Mouse (Mus musculus) erythroid progenitor cell, adult 5-6 weeks (primary cell): Measurements from ENCODE around the gene Cdk18. TPM values are rescaled to one million over a fixed set of nuclear protein-coding genes. Genes with fewer than 3 reads are reported as not detected.

ENCODE experiments used
- ATAC-seq: replicated peaks from 2 replicates; pipeline ENCODE4 v1.8.0; 2016; ENCODE audit warnings: moderate number of reproducible peaks, mild to moderate bottlenecking, moderate TSS enrichment, inconsistent platforms; ENCODE audit not compliant: poor library complexity, low FRiP score, severe bottlenecking
- total RNA-seq, 2 experiments: library from RNA; stranded (forward) in 1 of 2; stranded (reverse) in 1 of 2; fragments of 150-400 nt in 1 of 2; fragments of 186-747, 209-891 nt in 1 of 2; gene quantifications; 2 replicates each; pipeline versions ENCODE4 v1.2.3 to v1.2.4; 2015 to 2017; ENCODE audit warnings: low replicate concordance in 2 of 2

The Cdk18 gene
- total RNA-seq, 2 experiments from 2014 or later = not detected

DNA sequence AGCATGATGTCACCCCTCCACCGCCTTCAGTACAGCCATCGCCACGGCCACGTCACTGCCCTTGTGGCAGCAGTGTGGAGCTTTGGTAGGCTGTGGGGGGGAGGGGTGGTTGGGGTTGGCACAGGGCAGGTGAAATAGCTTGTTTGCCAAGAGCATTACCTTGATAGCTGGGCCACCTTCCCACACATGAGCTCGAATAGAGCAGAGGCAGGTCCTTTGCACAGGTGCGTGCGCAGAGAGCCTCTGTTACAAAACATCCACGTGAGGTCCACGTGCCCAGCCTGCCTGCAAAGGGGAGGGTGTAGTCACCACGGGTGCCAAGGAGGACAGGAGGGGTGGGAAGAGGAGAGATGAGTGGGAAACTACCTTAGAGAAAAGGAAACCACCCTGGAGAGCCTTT lies 63.9 kb downstream of the Cdk18 start:
- ATAC-seq = peak; percentile 59; the same call in 1 of the 2 replicates

DNA sequence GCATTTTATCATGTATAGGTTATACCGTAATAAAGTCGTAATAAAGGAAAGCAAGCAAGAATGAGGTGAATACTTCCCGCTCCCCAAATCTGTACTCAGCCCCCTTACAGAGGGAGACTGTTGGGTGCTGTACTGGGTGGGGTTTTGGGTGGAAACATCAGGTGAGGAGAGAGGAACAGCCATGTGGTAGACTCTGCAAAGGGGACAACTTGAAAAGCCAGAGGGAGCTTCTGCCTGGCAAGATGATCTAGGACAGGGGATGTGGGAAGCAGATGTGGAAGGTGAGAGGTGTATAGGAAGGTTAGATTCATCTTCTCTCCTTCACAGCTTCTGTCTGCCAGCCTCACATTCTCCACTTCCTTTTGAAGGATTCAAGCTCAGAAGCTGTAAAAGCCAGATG lies 68.8 kb downstream of the Cdk18 start:
- ATAC-seq = no peak

DNA sequence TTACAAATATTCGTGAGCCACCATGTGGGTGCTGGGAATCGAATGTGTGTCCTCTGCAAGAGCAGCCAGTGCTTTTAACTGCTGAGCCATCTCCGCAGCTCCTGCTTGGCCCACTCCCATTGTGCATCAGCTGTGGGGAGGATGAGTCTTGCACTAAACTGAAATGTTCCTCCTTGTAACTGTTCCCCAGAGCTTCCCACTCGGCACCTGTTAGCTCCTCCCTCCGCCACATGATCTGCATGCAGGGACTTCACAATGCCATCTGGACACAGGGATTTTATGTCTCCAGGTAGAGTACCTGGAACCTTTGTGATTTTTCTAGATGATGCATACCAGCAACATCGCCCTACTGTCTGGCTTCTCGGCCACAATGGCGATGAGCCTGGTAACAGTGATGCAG lies 70.0 kb downstream of the Cdk18 start:
- ATAC-seq = no peak

DNA sequence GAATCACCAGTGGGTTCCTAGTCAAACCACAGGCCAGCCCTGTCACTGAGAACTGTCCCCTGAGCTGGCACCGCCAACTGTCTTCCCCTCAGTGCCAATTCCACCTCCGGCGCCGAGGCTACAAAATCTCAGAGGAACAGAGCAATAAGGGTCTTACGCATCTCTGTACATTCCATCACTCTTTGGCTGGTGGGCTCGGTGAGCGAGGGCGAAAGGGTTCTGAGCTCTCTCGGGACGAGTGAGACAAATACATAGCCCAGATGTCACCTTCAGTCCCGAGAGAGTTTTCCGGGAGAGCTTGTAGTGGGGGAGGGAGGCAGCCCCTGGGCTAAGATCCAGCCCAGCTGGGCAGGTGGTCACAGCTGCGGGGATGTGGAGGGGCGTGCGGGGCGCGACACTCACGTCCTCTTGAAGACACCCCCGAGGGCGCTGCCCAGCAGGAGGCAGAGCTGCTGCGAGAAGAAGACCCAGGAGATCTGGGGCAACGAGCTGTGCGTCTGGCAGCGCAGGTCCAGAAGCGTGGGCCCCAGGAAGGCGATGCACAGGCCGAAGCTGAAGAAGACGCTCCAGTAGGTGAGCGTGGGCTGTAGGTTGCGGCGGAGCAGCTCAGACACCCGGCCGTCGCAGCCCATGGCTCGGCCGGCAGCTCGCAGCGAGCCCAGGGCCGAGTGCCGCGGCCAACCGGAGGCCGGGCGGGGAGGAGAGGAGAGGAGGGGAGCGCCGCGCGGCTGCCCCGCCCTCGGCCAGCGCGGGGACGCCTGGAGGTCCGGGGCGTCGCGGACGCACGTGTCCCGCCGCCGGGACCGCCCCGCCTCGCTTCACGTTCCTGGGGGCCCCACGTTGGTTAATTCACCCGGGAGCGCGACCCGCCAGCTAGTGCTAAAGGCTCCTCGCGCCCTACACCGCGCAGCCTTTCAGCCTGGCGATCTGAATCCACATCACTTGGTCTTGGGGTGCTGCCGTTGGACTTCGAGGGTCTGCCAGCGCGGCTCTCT lies 71.9 kb downstream of the Cdk18 start, which contains the start of gene Mfsd4a:
Mfsd4a (minus strand) TSS at position 802 of the 995 bp plus-strand sequence.
- no peak for ATAC-seq

DNA sequence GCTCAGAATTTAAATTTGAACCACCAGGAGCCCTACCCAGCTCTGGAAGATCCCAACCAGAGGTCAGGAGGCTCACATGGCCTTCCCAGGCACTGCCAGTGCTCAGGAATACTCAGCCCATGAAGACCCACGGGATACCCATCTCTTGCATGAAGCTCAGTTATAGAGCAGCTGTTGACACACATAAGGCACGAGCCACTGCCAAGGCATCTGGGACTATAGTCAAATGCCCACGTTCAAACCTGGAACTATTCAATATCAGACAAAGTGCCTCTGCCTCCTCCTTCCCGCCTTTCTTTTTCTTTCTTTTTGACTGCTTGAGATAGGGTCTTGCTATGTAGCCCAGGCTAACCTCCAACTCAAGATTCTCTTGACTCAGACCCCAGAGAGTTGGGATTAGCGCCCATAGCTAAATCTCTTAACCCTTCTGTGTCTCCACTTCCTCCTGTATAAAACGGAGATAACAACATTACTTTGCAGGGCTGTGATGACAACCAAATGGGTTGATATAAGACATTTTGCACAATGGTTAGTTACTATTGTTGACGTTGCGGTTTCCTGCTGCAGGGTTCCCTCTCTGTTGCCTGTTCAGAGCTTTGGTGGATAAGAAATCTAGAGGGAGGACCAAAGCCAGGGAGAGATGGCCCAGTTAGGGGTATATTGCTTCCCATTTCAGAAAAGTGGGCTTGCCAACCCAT lies 73.9 kb downstream of the Cdk18 start:
- no peak for ATAC-seq

DNA sequence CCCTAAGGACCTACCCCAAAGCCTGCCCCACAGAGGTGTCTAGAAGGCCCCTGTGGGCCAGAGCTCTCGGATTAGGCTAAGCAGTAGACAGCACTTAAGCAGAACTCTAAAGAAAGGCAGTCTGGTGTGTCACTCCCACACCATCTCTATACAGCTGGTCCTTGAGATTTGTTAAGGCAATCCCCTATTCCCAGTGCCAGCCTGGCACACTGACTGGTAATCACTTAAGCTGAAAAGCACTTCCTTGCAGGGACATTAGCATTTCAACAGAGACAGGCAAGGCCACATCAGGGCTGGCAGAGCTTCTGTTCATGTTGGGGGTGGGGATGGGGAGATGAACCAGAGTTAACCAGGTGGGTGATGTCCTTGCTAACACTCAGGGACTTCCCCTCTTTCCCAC lies 74.5 kb downstream of the Cdk18 start:
- no peak for ATAC-seq

DNA sequence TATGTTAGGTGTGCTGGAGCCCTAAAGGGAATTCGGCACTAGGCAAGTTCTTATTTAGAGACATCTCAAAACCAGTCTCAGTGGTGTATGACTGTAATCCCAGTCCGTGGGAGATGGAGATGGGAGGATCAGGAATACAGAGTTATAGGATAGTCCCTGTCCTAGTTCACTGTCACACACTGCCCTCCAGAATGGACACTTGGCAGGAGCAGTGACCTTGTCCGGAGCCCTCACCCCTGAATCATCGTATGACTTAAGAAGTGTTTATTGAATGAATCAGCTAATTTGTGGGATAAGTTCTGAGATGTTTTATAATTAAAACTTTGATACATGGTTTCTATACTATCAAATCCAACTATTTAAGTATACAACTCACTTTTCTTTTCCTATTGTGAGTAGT lies 76.4 kb downstream of the Cdk18 start:
- no peak for ATAC-seq

Other genes starting within 250 kb of the Cdk18 start
- gene Nucks1, start 229.2 kb downstream of the Cdk18 start, total RNA-seq (2015; ENCODE audit: low replicate concordance) = 153 and 169 TPM in 2 replicates
- gene Nucks1, start 229.2 kb downstream of the Cdk18 start, total RNA-seq (2017; ENCODE audit: low replicate concordance) = 248 and 299 TPM in 2 replicates
- 1.1 TPM in 1 of 2 replicates, not detected in the other for gene Slc45a3, start 176.7 kb downstream of the Cdk18 start, total RNA-seq (2015; ENCODE audit: low replicate concordance)
- gene Slc45a3, start 176.7 kb downstream of the Cdk18 start, total RNA-seq (2017; ENCODE audit: low replicate concordance) = 0.64 TPM in 1 of 2 replicates, not detected in the other
- 143 and 156 TPM in 2 replicates for gene Elk4, start 132.1 kb downstream of the Cdk18 start, total RNA-seq (2015; ENCODE audit: low replicate concordance)
- gene Elk4, start 132.1 kb downstream of the Cdk18 start, total RNA-seq (2017; ENCODE audit: low replicate concordance) = 66.2 and 68.6 TPM in 2 replicates
- gene Mfsd4a, start 71.6 kb downstream of the Cdk18 start, total RNA-seq (2015; ENCODE audit: low replicate concordance) = 0.72 TPM in 1 of 2 replicates, not detected in the other
- 0.15 and 5.4 TPM in 2 replicates for gene Mfsd4a, start 71.6 kb downstream of the Cdk18 start, total RNA-seq (2017; ENCODE audit: low replicate concordance)
- gene Lemd1, start 51.7 kb upstream of the Cdk18 start, total RNA-seq (2015; ENCODE audit: low replicate concordance) = not detected in 2 replicates
- gene Lemd1, start 51.7 kb upstream of the Cdk18 start, total RNA-seq (2017; ENCODE audit: low replicate concordance) = not detected in 2 replicates
- not detected in 2 replicates for gene AC124108.1, start 51.8 kb upstream of the Cdk18 start, total RNA-seq (2015; ENCODE audit: low replicate concordance)
- not detected in 2 replicates for gene AC124108.1, start 51.8 kb upstream of the Cdk18 start, total RNA-seq (2017; ENCODE audit: low replicate concordance)
- not detected in 2 replicates for gene Gm10188, start 90.1 kb upstream of the Cdk18 start, total RNA-seq (2015; ENCODE audit: low replicate concordance)
- not detected in 2 replicates for gene Gm10188, start 90.1 kb upstream of the Cdk18 start, total RNA-seq (2017; ENCODE audit: low replicate concordance)
- not detected in 2 replicates for gene Klhdc8a, start 158.9 kb upstream of the Cdk18 start, total RNA-seq (2015; ENCODE audit: low replicate concordance)
- gene Klhdc8a, start 158.9 kb upstream of the Cdk18 start, total RNA-seq (2017; ENCODE audit: low replicate concordance) = not detected in 2 replicates
- gene Nuak2, start 176.4 kb upstream of the Cdk18 start, total RNA-seq (2015; ENCODE audit: low replicate concordance) = 1.1 and 6.3 TPM in 2 replicates
- gene Nuak2, start 176.4 kb upstream of the Cdk18 start, total RNA-seq (2017; ENCODE audit: low replicate concordance) = 3.7 TPM in 1 of 2 replicates, not detected in the other